Mouse (Mus musculus) liver, embryonic 14.5 days (tissue): Measurements from ENCODE around the gene Prkcq.

Source experiments
- CTCF ChIP-seq: IDR thresholded peaks from 2 replicates; pipeline ENCODE4 v1.5.1; 2016; ENCODE audit warnings: antibody characterized with exemption, low read depth, control low read depth
- EP300 ChIP-seq: IDR thresholded peaks from 2 replicates; pipeline ENCODE4 v1.6.1; 2016; ENCODE audit warnings: antibody characterized with exemption, low read depth

- TF ChIP-seq EP300, result no peak
- TF ChIP-seq CTCF, result no peak
Observed at GRCm38 (mm10) chr2:11219262-11219661, 47.4 kb downstream of the Prkcq start.
